Mouse (Mus musculus) layer of hippocampus, postnatal 36 days (tissue): ENCODE results near the gene Tecpr2. TPM values are rescaled to one million over a fixed set of nuclear protein-coding genes. Genes with fewer than 3 reads are reported as not detected.

Source experiments
- DNase-seq, 2 experiments: peaks; one replicate each; pipeline ENCODE4 v3.0.0; 2022
- total RNA-seq, 2 experiments: library from RNA; stranded (reverse); gene quantifications; 2 replicates each; pipeline ENCODE4 v1.2.3; 2021

The Tecpr2 gene
- total RNA-seq, 2 experiments from 2014 or later: 41.6 to 43.2 TPM

DNA sequence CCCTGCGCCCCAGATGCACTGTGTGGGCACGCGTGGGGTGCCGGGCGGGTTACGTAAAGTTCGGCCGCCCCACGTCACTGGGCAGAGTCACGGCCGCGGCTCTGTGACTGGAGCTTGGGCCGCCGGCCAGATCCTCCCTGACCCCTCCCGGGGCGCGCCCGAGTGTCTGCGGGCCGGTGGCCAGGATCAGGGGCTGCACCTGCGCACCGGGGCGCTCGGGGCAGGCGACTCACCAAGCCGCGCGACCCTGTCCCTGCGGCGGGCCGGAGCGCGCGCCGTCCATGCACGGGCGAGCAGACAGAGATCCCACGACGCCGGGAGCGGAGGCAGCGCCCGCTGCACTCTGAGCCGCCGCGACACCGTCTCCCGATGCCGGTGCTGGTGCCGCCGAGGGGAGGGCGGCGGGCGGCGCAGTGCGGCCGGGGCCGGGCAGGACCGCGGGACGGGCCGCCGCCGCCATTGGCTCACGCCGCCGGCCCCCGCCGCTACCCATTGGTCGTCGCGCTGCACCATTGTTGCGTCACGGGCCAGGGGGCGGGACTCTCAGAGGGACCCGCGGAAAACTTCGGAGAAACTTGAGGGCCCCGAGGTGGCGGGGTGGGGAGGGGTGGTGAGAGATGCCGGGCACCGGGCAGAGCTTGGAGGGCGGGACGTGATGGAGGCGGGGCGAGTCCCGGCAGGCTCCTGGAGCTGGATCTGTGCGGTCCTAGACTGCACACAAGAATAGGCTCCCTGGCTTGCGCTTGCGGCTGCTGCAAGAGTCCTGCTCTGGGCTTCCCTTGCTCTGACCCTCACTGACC, 89.7 kb downstream of the Tecpr2 start, which contains the start of gene Ankrd9:
Gene Ankrd9 (minus strand): TSS at position 434 of the 800 bp plus-strand sequence.
- peak; percentile 91 to 92 for DNase-seq

GRCm38 (mm10) chr12:110979808-110980207, 90.7 kb downstream of the Tecpr2 start:
- no peak for DNase-seq

- DNase-seq: no peak
Measured at GRCm38 (mm10) chr12:110981736-110982135, 92.7 kb downstream of the Tecpr2 start.

DNA sequence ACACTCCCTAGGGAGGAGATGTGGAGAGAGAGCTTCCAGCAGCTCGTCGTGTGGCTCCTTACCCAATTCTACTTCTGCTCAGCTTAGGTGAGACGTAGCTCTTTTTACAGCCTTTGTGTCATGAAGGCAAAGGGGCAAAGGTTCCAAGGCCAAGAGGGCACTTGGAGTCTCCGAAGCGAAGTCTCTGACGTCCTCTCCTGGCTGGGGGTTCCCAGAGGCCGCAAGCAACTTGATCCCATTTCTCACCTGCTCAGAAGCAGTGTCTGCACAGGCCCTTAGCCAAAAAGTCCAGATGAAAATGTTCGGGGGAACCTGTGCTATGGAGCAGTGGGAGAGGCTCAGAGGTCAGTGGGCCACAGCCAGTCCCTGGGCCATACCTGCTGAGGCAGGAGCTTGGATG, 94.0 kb downstream of the Tecpr2 start:
- no peak for DNase-seq

GRCm38 (mm10) chr12:110983714-110984113, 94.7 kb downstream of the Tecpr2 start:
- no peak for DNase-seq

DNA sequence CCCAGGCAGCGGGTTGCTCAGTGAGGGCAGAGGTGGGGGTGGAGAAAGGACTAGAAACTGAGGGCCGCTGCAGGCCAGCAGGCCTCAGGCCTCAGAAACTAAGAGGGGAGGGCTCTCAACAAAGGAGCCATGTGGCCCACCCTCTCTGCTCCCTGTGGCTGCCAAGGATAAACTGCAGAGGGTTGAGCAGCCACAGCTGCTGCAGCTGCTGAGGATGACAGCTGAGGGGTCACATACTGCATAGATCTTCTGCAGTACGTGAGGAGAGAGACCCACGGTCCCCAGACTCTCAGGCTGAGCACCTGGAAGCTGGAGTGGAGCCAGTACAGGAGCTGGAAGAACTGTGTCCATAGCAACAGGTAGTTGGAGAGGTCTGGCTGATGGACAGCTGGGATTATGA, 95.5 kb downstream of the Tecpr2 start:
- no peak for DNase-seq

GRCm38 (mm10) chr12:110985141-110985540, 96.1 kb downstream of the Tecpr2 start:
- no peak for DNase-seq

- no peak for DNase-seq
Measured at GRCm38 (mm10) chr12:110986536-110987425, 97.7 kb downstream of the Tecpr2 start.

- no peak for DNase-seq
Measured at GRCm38 (mm10) chr12:110989409-110989808, 100.3 kb downstream of the Tecpr2 start.

DNA sequence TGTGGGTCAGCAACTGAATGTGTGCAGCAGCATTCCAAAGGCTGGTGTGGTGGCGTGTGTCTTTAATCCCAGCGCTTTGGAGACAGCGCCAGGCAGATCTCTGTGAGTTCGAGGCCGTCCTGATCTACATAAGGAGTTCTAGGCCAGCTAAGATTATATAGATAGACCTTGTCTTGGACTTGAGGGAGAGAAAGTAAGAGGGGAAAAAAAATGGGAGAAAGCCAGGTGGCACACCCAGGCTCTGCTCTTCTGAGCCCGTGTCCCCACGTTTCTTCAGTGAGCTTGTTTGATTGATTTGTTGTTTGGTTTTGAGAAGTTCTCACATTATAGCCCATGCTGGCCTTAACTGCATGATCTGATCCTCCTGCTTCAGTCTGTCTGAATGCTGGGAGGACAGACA, 101.4 kb downstream of the Tecpr2 start:
- DNase-seq: no peak

DNA sequence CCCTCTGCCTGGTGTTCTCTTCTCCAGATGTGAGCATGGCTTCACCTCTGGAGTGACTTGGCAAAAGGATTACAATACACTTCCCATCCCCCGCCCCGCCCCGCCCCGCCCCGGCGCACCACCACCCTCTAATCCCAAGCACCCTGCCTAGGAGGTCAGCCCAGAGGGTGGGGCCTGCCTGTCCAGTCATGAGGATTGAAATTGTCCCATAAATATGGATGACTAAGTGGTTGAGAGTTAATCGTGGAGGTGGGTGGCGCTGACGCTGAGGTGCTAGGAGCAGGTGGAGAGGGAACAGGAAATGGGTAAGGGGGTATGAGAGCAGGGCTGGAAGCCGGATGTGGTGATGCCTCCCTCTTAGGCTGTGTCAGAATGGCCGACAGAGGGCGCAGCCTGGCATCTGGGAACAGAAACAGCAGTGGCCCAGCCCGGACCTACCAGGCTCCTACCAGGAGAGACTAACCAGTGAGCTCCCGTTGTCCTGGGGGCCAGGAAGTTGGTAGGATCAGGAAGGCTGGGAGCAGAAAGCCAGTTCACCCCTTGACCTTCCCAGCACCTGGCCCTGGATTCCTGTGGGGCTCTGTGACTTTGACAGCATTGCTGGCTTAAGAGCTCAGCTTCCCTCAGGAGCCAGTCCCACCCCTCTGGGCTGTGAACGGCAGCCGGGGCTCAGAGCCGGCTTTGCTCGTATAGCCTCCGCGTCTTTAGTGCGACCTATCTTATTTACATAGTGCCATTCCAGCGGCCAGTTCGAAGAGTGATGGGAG, 102.5 kb downstream of the Tecpr2 start:
- peak in 1 of 2 experiments; percentile 34 for DNase-seq

- peak; percentile 87 to 88 for DNase-seq
Measured at GRCm38 (mm10) chr12:110992128-110992553, 103.1 kb downstream of the Tecpr2 start.

DNA sequence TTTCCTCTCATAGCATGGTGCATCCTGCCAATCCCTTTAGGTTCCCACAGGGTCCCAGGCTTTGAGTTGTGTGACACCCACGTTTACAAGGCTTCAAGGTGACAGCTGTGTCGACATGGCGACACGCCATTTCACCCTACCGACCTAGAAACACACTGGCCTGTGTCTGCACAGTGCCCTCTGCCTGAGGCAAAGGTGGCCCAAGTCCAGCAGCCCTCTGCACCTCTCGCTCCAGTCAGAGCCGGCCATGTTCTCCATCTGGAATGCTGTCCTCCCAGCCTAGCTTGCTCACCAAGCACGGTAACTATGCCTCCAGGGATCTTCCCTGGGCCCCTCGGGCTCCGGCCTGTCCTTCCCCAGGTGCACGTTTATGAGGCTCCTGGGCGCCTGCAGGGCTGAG, 103.7 kb downstream of the Tecpr2 start:
- DNase-seq: no peak

- DNase-seq: no peak
Measured at GRCm38 (mm10) chr12:110993226-110993625, 104.2 kb downstream of the Tecpr2 start.

- DNase-seq: no peak
Measured at GRCm38 (mm10) chr12:110994666-110995065, 105.6 kb downstream of the Tecpr2 start.

DNA sequence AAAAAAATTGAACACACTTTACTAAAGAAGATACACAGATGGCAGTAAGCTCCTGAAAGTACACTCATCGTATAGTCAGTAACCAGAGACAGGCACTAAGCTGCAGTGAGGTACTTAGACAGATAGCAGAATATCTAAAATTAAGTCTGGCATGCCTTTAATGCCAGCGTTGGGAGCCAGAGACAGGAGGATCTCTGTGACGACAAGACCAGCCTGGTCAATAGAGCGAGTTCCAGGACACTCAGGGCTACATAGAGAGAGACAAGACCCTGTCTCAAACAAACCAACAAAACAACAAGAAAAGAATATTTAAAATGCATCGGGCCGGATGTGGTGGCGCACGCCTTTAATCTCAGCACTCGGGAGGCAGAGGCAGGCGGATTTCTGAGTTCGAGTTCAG, 109.0 kb downstream of the Tecpr2 start:
- DNase-seq: no peak

- DNase-seq: no peak
Measured at GRCm38 (mm10) chr12:110999820-111000219, 110.8 kb downstream of the Tecpr2 start.

DNA sequence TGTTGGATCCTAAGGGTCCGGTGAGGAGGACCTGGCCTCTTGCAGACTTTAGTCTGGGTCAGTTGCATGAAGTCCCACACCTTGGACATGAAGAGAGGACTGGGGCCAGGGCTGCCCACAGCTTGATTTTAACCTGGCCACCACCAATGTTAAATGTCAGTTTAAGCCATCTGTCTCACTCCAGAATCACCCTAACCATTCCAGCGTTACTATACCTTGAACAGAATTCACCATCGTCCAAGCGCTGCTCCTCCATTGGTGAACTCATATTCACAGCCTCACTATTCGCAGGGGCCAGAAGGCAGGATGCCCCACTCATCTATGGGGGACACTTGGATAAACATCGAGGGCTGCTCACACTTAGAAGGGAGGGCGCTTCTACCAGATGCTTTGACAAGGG, 111.9 kb downstream of the Tecpr2 start:
- DNase-seq: no peak

DNA sequence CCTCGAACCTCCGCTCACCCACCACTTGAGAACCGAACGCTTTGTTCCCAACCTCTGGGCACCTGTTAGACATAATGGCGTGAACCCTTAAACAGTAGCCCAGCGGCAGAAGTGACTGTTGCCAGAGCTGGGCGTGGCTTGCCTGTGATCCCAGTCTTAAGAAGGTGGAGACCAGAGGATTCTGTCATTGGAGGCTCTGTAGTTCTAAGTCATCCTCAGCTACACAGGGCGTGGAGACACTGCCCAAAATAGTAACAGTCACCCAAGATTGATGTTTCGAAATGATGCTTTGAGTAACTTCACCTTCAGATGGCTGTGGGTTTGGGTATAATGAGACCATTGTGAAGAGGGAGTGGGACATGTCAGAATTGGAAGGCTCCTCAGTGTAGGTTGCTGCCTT, 115.1 kb downstream of the Tecpr2 start:
- DNase-seq: no peak

DNA sequence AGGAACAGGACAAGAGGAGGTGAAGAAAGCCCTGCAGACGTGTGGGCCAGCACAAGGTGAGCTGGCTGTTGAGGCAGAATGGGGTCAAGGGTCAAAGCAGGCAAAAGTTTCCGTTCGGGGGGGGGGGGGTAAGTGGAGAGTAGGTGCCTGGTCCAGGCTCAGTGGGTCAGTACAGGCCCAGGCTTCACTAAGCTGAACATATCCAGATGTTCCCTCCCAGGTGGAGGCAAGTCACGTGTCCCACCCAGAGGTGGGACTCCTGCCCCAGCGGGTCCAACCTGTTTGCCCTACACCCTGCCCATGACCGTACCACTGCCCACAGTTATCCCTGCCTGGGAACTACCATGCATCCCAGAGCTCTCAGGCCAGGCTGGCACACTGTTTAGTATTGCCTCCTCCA, 116.7 kb downstream of the Tecpr2 start:
- DNase-seq: no peak

GRCm38 (mm10) chr12:111006339-111006738, 117.3 kb downstream of the Tecpr2 start:
- DNase-seq: no peak
